10 mouse cellular contexts compared by ENCODE assay signal in genomic region chr3:32965528-32965927, GRCm38 (mm10).
DNase-seq lines count a peak whose midpoint lies in the region; ATAC-seq and TF ChIP-seq lines count a peak whose summit lies in the region.
"Had no signal": no experiment of that assay in that cellular context is flagged by ENCODE, and none has a peak within 500 bp of the region (broad histone marks: within the 10 kb centered on the region; RNA-seq: fewer than 3 reads in every experiment).

No protein-coding gene starts in this region.

- no peaks in the 10 kb centered on the region for H3K27me3 ChIP-seq in kidney, adult 2 months (replicated peaks; ENCODE audit: control insufficient read depth, insufficient read depth, low read length)
- no peaks in the 10 kb centered on the region for H3K27me3 ChIP-seq in lung, embryonic 14.5 days (ENCODE audit: insufficient read depth, low read length)
- H3K27me3 ChIP-seq: embryonic facial prominence, embryonic 12.5 days; neural tube, embryonic 13.5 days had no signal

- no peak; the same call in 1 of the 2 replicates for ATAC-seq in lung, embryonic 14.5 days (ENCODE audit: insufficient read depth)

- 1% methylated on average over 2 of the region's 2 CpGs for WGBS in kidney, adult 2 months
- 4% methylated on average over 2 of the region's 2 CpGs for WGBS in lung, embryonic 14.5 days

- H3K4me1 ChIP-seq in kidney, adult 2 months (ENCODE audit: control insufficient read depth, insufficient read depth, low read length) = no peaks in the 10 kb centered on the region
- no peaks in the 10 kb centered on the region for H3K4me1 ChIP-seq in lung, embryonic 14.5 days (ENCODE audit: insufficient read depth)
- H3K4me1 ChIP-seq: embryonic facial prominence, embryonic 12.5 days had no signal

- no peak overlapping the region for H3K4me2 ChIP-seq in lung, embryonic 14.5 days
- H3K4me2 ChIP-seq: embryonic facial prominence, embryonic 12.5 days; neural tube, embryonic 13.5 days had no signal

- H3K9ac ChIP-seq in lung, embryonic 14.5 days = no peak overlapping the region
- H3K9ac ChIP-seq: embryonic facial prominence, embryonic 12.5 days; neural tube, embryonic 13.5 days had no signal

- no peaks in the 10 kb centered on the region for H3K36me3 ChIP-seq in kidney, adult 2 months (ENCODE audit: control insufficient read depth, insufficient read depth, low read length)
- H3K36me3 ChIP-seq in lung, embryonic 14.5 days (ENCODE audit: insufficient read depth) = no peaks in the 10 kb centered on the region
- H3K36me3 ChIP-seq: embryonic facial prominence, embryonic 12.5 days; neural tube, embryonic 13.5 days had no signal

- H3K4me3 ChIP-seq in kidney, adult 2 months (ENCODE audit: insufficient read depth, low read depth, low read length) = no peak overlapping the region
- H3K4me3 ChIP-seq in lung, embryonic 14.5 days (ENCODE audit: low read depth, low read length) = no peak overlapping the region
- H3K4me3 ChIP-seq: embryonic facial prominence, embryonic 12.5 days; neural tube, embryonic 13.5 days had no signal

- no peak for TF ChIP-seq CTCF in kidney, adult 2 months (conservative IDR thresholded peaks at IDR 0.05; ENCODE audit: insufficient read depth, insufficient read length, low read depth, low read length)
- peak; percentile 54 for TF ChIP-seq CTCF in lung, embryonic 14.5 days (IDR thresholded peaks at IDR 0.05; ENCODE audit: low read depth)

- no peak overlapping the region for H3K27ac ChIP-seq in kidney, adult 2 months (ENCODE audit: insufficient read depth, low read depth, low read length)
- H3K27ac ChIP-seq in lung, embryonic 14.5 days (ENCODE audit: low read depth) = no peak overlapping the region
- H3K27ac ChIP-seq: embryonic facial prominence, embryonic 12.5 days; neural tube, embryonic 13.5 days had no signal

- no peaks in the 10 kb centered on the region for H3K9me3 ChIP-seq in lung, embryonic 14.5 days (ENCODE audit: low read depth, low read length)
- H3K9me3 ChIP-seq: embryonic facial prominence, embryonic 12.5 days; neural tube, embryonic 13.5 days had no signal

- no peak for TF ChIP-seq POLR2A in kidney, adult 2 months (IDR thresholded peaks at IDR 0.05; ENCODE audit: low read depth, low read length)

- DNase-seq in kidney, adult 2 months = peak; percentile 7
- no peak for DNase-seq in kidney, postnatal 25 days
- DNase-seq in ES-CJ7 (ENCODE audit: low read depth, low spot score) = peak; percentile 62
- DNase-seq in adrenal gland, postnatal 36 days = peak; percentile 15 to 37
- DNase-seq in lung, embryonic 14.5 days = peak; percentile 56
- no peak for DNase-seq in right cerebral cortex, postnatal 36 days (ENCODE audit: low spot score in 2 of 2)
- no peak for DNase-seq in right cerebral cortex, postnatal 10 days (ENCODE audit: low spot score in 2 of 2)
- DNase-seq in left cerebral cortex, adult 9 months (ENCODE audit: low spot score in 2 of 2) = no peak

Comparison
In these comparisons a context has a peak if more than half of its experiments do, and no peak if none do; other contexts are left out.
1. DNase-seq: peak in kidney, adult 2 months (single experiment), ES-CJ7 (single experiment), adrenal gland, postnatal 36 days (2 of 2) and lung, embryonic 14.5 days (single experiment); none in kidney, postnatal 25 days (0 of 2), right cerebral cortex, postnatal 36 days (0 of 2), right cerebral cortex, postnatal 10 days (0 of 2) and left cerebral cortex, adult 9 months (0 of 2).